Mouse (Mus musculus): Measurements from ENCODE around the gene Mrps36. TPM values are rescaled to one million over a fixed set of nuclear protein-coding genes. Genes with fewer than 3 reads are reported as not detected.
"Not testable (repeated sequence)": the region's sequence is repeated elsewhere in the genome, so short reads cannot be mapped to it uniquely, and the experiment has no call there.

Mrps36 gene
- 83.5 and 107 TPM in 2 replicates for polyA plus RNA-seq (2015; fragmentation: Nextera tagmentation; extraction: Ambion mirVana)

DNA sequence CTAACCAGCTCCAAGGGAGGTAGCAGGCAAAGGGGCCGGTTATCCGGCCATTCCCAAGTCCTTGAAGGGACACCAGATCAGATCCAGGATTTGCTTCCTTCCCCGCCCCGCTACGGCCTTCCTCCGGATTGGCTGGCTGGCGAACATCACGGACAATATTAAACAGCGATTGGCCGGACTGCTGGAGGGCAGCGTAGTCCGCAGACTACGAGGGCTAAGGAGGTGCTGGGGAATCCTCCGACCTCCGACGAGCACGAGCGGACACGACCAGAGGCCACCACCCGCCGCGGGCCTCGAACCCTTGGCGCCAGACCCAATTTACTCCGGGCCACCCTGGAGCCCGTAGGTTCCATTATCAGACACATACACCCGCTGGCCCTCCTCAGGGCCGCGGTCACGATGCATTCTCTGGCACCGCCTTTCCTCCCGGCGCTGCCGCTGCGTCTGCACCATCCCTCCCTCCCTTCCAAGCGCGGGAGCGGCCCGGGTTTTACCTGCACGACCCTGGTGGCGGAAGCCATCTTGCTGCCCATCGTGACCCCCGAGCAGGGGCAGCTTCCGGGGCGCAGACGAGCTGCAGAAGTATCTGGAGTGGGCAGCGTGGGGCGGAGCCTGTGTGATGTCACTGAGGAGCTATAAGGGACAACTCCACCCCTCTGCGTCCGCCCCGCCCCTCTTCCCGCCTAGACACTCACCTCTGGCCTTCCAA, at the start of gene Mrps36:
Gene Mrps36 (minus strand): TSS at position 624 of the 709 bp plus-strand sequence.
- peak within 1 kb of the TSS; percentile 83 for H3K9ac ChIP-seq
- no peaks in the 10 kb centered on the region for H3K27me3 ChIP-seq
- H3K9me3 ChIP-seq (replicated peaks) = no peaks in the 10 kb centered on the region
- H3K27ac ChIP-seq (replicated peaks) = peak within 1 kb of the TSS; percentile 92
- under 1% methylated on average over 52 of the region's 52 CpGs for WGBS (ENCODE audit: insufficient replicate concordance)
- peak; percentile 91 for ATAC-seq (ENCODE audit: insufficient read depth)
- H3K36me3 ChIP-seq (replicated peaks) = peaks cover 12% of the 10 kb centered on the region
- H3K4me1 ChIP-seq (replicated peaks) = peaks cover 71% of the 10 kb centered on the region
- H3K4me2 ChIP-seq = peak within 1 kb of the TSS; percentile 87
- peak within 1 kb of the TSS; percentile 83 for H3K4me3 ChIP-seq (replicated peaks)

DNA sequence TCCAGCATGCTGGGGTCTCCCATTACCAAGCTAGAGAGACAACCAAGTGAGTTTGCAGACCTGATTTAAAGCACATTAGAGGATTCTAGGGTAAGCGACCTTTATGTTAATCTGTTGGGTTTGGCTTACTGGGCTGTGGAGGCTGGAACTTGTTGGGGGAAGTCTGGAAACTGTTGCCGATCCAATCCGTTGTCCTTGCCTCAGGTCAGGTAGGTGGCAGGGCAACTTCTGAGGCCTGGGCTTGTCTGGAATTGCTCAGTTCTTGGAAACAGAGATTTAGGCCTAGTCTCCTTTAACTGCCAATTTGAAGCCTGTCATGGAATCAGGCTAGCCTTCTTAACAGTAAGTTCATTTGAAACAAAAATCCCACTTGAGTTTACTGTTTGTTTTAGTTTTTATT, 44.6 kb upstream of the Mrps36 start:
- Histone ChIP-seq H3K4me3 (replicated peaks) (no peak overlapping the region), H3K4me2 (no peak overlapping the region), H3K27ac (replicated peaks) (no peak overlapping the region), H3K9me3 (replicated peaks) (no peaks in the 10 kb centered on the region), H3K9ac (no peak overlapping the region), H3K4me1 (replicated peaks) (peaks cover 22% of the 10 kb centered on the region), H3K36me3 (replicated peaks) (peaks cover 13% of the 10 kb centered on the region), H3K27me3 (no peaks in the 10 kb centered on the region)
- WGBS (ENCODE audit: insufficient replicate concordance) = 79% methylated on average over 3 of the region's 3 CpGs
- ATAC-seq (ENCODE audit: insufficient read depth) = no peak

- Histone ChIP-seq H3K36me3 (replicated peaks) (peaks cover 23% of the 10 kb centered on the region), H3K4me1 (replicated peaks) (peaks cover 33% of the 10 kb centered on the region)
- not testable (repeated sequence) for ATAC-seq (ENCODE audit: insufficient read depth); H3K9me3 ChIP-seq (replicated peaks); H3K4me2 ChIP-seq; H3K27ac ChIP-seq (replicated peaks); H3K4me3 ChIP-seq (replicated peaks); H3K27me3 ChIP-seq; H3K9ac ChIP-seq
- 81% methylated on average over 13 of the region's 14 CpGs for WGBS (ENCODE audit: insufficient replicate concordance)
These were observed 43.6 kb upstream of the Mrps36 start for GRCm38 (mm10) chr13:100788057-100788456.

DNA sequence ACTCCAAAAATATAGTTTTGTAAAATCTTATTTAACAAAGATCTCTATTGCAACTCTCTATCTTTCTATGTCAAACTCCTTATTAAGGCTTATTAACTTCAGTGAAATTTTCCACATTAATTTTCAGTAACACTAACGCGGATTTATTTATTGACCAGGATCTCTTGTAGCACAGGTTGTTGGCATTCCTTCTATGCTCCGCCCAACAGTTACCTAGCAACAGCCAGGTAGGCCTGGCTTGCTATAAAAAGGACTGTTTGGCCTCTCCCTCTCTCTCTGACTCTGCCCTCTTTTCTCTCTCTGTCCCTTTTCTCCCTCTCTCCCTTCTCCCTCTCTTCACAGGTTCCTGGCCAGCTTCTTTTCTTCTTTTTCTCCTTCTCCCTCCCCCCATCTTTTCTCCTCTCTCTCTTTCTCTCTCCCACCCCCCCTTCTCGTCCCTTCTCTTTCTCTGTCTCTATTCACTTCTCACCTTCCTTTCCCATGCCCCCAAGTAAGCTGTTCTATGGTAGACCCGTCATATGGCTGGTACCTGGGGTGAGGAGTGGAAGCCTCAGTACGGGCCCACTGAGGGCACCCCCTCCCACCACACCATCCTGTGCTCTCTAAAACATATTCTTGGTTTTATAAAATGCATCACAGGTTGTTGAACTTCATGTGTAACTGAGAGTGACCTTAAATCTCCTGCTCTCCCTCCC, 43.0 kb upstream of the Mrps36 start:
- no peak for ATAC-seq (ENCODE audit: insufficient read depth)
- H3K36me3 ChIP-seq (replicated peaks) = peaks cover 29% of the 10 kb centered on the region
- no peak overlapping the region for H3K27ac ChIP-seq (replicated peaks)
- H3K9me3 ChIP-seq (replicated peaks) = no peaks in the 10 kb centered on the region
- H3K27me3 ChIP-seq = no peaks in the 10 kb centered on the region
- no peak overlapping the region for H3K4me2 ChIP-seq
- no peak overlapping the region for H3K9ac ChIP-seq
- H3K4me1 ChIP-seq (replicated peaks) = peaks cover 37% of the 10 kb centered on the region
- WGBS (ENCODE audit: insufficient replicate concordance) = 85% methylated on average over 6 of the region's 6 CpGs
- no peak overlapping the region for H3K4me3 ChIP-seq (replicated peaks)

DNA sequence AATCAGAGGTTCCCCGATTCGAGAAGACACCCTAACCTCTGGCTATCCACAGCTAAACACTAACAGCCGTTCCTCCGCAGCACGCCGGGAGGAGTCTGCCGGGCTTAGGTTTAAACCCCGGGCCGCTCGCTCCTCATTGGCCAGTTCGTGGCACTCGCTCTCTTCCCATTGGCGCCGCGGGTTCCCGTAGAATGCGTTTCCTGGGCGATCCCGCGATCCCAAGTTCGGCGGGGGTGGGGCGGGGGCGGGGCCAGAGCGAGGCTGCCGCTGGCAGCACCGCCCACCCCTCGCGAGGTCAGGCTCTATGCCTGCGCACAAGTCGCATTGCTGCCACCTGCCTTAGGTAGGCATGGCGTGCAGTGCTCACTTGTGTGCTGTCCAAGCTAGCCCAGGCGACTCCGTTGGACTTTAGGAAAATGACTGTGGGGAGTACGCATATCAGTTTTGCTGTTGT, 42.0 kb upstream of the Mrps36 start, which contains the start of gene Ccnb1:
Gene Ccnb1 (minus strand): TSS at position 157 of the 454 bp plus-strand sequence.
- peak within 1 kb of the TSS; percentile 80 for H3K4me2 ChIP-seq
- H3K4me3 ChIP-seq (replicated peaks) = peak within 1 kb of the TSS; percentile 80
- ATAC-seq (ENCODE audit: insufficient read depth) = peak; percentile 98
- peak within 1 kb of the TSS; percentile 90 for H3K27ac ChIP-seq (replicated peaks)
- H3K4me1 ChIP-seq (replicated peaks) = peaks cover 42% of the 10 kb centered on the region
- H3K9me3 ChIP-seq (replicated peaks) = no peaks in the 10 kb centered on the region
- peaks cover 40% of the 10 kb centered on the region for H3K36me3 ChIP-seq (replicated peaks)
- under 1% methylated on average over 35 of the region's 35 CpGs for WGBS (ENCODE audit: insufficient replicate concordance)
- H3K27me3 ChIP-seq = no peaks in the 10 kb centered on the region
- H3K9ac ChIP-seq = peak within 1 kb of the TSS; percentile 86

- H3K9me3 ChIP-seq (replicated peaks) = no peaks in the 10 kb centered on the region
- H3K27ac ChIP-seq (replicated peaks) = peak overlapping the region; percentile 90
- H3K4me1 ChIP-seq (replicated peaks) = peaks cover 42% of the 10 kb centered on the region
- H3K27me3 ChIP-seq = no peaks in the 10 kb centered on the region
- ATAC-seq (ENCODE audit: insufficient read depth) = peak; percentile 43
- H3K4me3 ChIP-seq (replicated peaks) = peak overlapping the region; percentile 80
- WGBS (ENCODE audit: insufficient replicate concordance) = 0% methylated on average over 30 of the region's 30 CpGs
- peak overlapping the region; percentile 80 for H3K4me2 ChIP-seq
- H3K36me3 ChIP-seq (replicated peaks) = peaks cover 45% of the 10 kb centered on the region
- H3K9ac ChIP-seq = peak overlapping the region; percentile 86
These were observed 41.5 kb upstream of the Mrps36 start for GRCm38 (mm10) chr13:100785806-100786413.

DNA sequence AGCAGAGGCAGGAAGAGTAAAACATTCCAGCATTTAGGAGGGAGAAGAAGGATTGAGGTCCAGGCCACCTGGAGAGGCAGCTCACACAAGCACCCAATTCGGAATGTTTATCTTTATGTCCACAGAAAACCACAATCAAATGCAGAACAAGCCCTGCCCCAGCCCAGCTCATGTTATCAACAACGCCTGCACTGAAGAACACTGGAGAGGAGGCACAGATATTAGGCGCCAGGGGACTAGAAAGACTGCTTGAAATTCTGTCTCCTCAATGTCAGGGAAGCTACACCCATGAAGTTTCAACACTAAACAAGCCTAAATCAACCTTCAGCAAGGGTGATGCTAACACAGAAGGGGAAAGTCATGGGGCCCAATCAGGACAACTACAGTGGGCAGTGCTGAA, 33.0 kb upstream of the Mrps36 start:
- Histone ChIP-seq H3K9me3 (replicated peaks) (no peaks in the 10 kb centered on the region), H3K27ac (replicated peaks) (peak overlapping the region; percentile 85), H3K36me3 (replicated peaks) (peaks cover 65% of the 10 kb centered on the region), H3K4me3 (replicated peaks) (0 out of 2 replicates have a peak overlapping the region, but pooled peaks have one; percentile 12), H3K4me1 (replicated peaks) (peaks cover 74% of the 10 kb centered on the region), H3K9ac (no peak overlapping the region), H3K27me3 (no peaks in the 10 kb centered on the region), H3K4me2 (peak overlapping the region; percentile 77)
- 19% methylated on average over 3 of the region's 3 CpGs for WGBS (ENCODE audit: insufficient replicate concordance)
- ATAC-seq (ENCODE audit: insufficient read depth) = peak; percentile 74

DNA sequence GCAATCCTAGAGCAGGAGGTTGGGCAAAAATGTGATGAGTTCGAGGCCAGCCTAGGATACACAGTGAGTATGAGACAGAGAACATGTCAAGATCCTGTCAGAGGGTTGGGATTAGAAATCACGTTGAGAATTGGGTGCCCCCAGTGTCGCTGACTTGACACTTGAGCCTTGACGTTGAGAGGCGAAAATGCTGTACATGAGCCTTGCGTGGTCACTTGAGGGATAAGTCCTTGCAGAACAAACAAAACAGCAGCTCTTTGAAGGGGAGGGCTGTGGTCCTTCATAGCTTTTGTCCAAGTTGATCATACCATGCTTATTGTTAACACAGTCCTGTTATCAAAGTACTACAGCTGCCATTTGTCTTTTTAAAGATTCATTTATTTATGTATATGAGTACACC, 32.3 kb upstream of the Mrps36 start:
- Histone ChIP-seq H3K4me1 (replicated peaks) (peaks cover 75% of the 10 kb centered on the region), H3K4me2 (peak overlapping the region; percentile 77), H3K9ac (peak overlapping the region; percentile 78; the same call in 1 of the 2 replicates), H3K9me3 (replicated peaks) (no peaks in the 10 kb centered on the region), H3K27me3 (no peaks in the 10 kb centered on the region), H3K4me3 (replicated peaks) (peak overlapping the region; percentile 77), H3K27ac (replicated peaks) (peak overlapping the region; percentile 85), H3K36me3 (replicated peaks) (peaks cover 65% of the 10 kb centered on the region)
- WGBS (ENCODE audit: insufficient replicate concordance) = 51% methylated on average over 6 of the region's 6 CpGs
- ATAC-seq (ENCODE audit: insufficient read depth) = no peak

GRCm38 (mm10) chr13:100776056-100776419, 31.6 kb upstream of the Mrps36 start:
- peak overlapping the region; percentile 77 for H3K4me3 ChIP-seq (replicated peaks)
- H3K9me3 ChIP-seq (replicated peaks) = no peaks in the 10 kb centered on the region
- H3K9ac ChIP-seq = peak overlapping the region; percentile 78; the same call in 1 of the 2 replicates
- H3K36me3 ChIP-seq (replicated peaks) = peaks cover 65% of the 10 kb centered on the region
- H3K27ac ChIP-seq (replicated peaks) = peak overlapping the region; percentile 85
- peak overlapping the region; percentile 77 for H3K4me2 ChIP-seq
- peaks cover 75% of the 10 kb centered on the region for H3K4me1 ChIP-seq (replicated peaks)
- no peaks in the 10 kb centered on the region for H3K27me3 ChIP-seq
- 9% methylated on average over 8 of the region's 8 CpGs for WGBS (ENCODE audit: insufficient replicate concordance)
- ATAC-seq (ENCODE audit: insufficient read depth) = no peak

DNA sequence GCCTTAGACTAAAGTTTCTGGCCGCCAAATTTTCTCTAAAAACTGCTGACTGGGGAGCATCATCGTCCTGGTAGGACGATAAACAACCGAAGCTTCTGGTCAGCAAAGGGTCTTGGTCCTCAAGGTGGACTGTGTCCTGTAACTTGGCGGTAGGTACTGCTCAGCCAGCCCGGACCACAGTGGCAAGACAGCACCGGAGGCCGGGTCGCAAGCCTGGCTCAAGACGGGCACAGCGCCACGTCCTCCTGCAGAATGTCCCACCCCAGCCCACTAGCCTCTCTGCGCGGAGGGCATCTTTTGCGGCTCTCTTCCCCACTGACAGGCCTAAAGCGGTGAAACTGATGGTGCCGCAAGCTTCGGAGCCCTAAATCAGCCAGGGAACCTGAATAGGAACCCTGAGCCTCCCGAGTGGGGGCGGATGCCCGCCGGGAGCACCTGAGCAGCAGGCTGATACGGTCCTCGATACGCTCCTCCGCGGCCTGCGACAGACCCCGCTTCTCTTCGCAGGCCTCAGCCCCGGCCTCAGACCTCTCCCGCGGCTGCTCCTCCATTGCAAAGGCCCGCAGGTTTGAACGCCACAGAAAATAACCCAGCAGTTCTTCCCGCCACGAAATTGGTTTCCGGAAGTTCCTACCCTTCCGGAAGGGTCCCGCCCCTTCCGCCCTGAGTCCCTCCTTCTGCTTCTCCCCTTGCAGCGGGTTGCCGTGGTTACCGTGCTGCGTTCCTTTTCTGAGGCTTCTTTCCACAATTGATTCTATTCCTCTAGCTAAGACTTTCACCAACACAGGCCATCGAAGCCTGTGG, 31.0 kb upstream of the Mrps36 start, which contains the start of gene Cenph:
Gene Cenph (minus strand): TSS at position 648 of the 804 bp plus-strand sequence.
- H3K27me3 ChIP-seq = no peaks in the 10 kb centered on the region
- peaks cover 65% of the 10 kb centered on the region for H3K36me3 ChIP-seq (replicated peaks)
- no peaks in the 10 kb centered on the region for H3K9me3 ChIP-seq (replicated peaks)
- ATAC-seq (ENCODE audit: insufficient read depth) = peak; percentile 78
- peaks cover 74% of the 10 kb centered on the region for H3K4me1 ChIP-seq (replicated peaks)
- peak within 1 kb of the TSS; percentile 78 for H3K9ac ChIP-seq
- H3K4me2 ChIP-seq = peak within 1 kb of the TSS; percentile 77
- H3K4me3 ChIP-seq (replicated peaks) = peak within 1 kb of the TSS; percentile 77
- peak within 1 kb of the TSS; percentile 85 for H3K27ac ChIP-seq (replicated peaks)
- under 1% methylated on average over 46 of the region's 46 CpGs for WGBS (ENCODE audit: insufficient replicate concordance)

All from liver, embryonic 15.5 days (tissue).